Mouse (Mus musculus) embryonic facial prominence, embryonic 12.5 days (tissue): ENCODE data around the gene Tox2. TPM values are rescaled to one million over a fixed set of nuclear protein-coding genes. Genes with fewer than 3 reads are reported as not detected.

ENCODE experiments used
- polyA plus RNA-seq: library from polyadenylated mRNA; unstranded; fragments of >200 nt; fragmentation: Nextera tagmentation; extraction: Ambion mirVana; gene quantifications from 2 replicates; pipeline ENCODE4 v1.2.1, GENCODE M21; 2016

Gene Tox2
- polyA plus RNA-seq, 1 experiment from 2014 or later = 6.1 TPM

Other genes starting within 250 kb of the Tox2 start
- 0.05 TPM in 1 of 2 replicates, not detected in the other for gene Sgk2, start 215.8 kb upstream of the Tox2 start, polyA plus RNA-seq
- gene Ift52, start 185.8 kb upstream of the Tox2 start, polyA plus RNA-seq = 52.2 and 55.7 TPM in 2 replicates
- gene Mybl2, start 148.4 kb upstream of the Tox2 start, polyA plus RNA-seq = 33.9 and 35.2 TPM in 2 replicates
- not detected in 2 replicates for gene Gtsf1l, start 115.3 kb upstream of the Tox2 start, polyA plus RNA-seq
- 1.5 TPM in 2 replicates for gene Jph2, start 194.9 kb downstream of the Tox2 start, polyA plus RNA-seq
- gene Oser1, start 221.6 kb downstream of the Tox2 start, polyA plus RNA-seq = 85.4 and 87.3 TPM in 2 replicates
- gene Gdap1l1, start 235.4 kb downstream of the Tox2 start, polyA plus RNA-seq = 7.5 and 10.4 TPM in 2 replicates